Mouse (Mus musculus): ENCODE measurements at regions not wholly inside any gene's neighbourhood (a gene's known extent, or its start where the extent isn't known, plus 50 kb on each side); places are given as distances from the start of the nearest gene placed in this dataset.

- no peak for ATAC-seq (replicated peaks; ENCODE audit: low FRiP score, poor library complexity, severe bottlenecking)
Observed at GRCm38 (mm10) chr4:75130757-75131156, 147.3 kb downstream of the Dmac1 start.

- no peak for ATAC-seq (replicated peaks; ENCODE audit: low FRiP score, poor library complexity, severe bottlenecking)
Observed at GRCm38 (mm10) chr4:75115887-75116286, 162.2 kb downstream of the Dmac1 start.

- no peak for ATAC-seq (replicated peaks; ENCODE audit: low FRiP score, poor library complexity, severe bottlenecking)
Observed at GRCm38 (mm10) chr4:75115346-75115745, 162.8 kb downstream of the Dmac1 start.

GRCm38 (mm10) chr4:75065782-75066181 lies 212.3 kb downstream of the Dmac1 start:
- no peak for ATAC-seq (replicated peaks; ENCODE audit: low FRiP score, poor library complexity, severe bottlenecking)

GRCm38 (mm10) chr4:75063275-75063674 lies 214.8 kb downstream of the Dmac1 start:
- no peak for ATAC-seq (replicated peaks; ENCODE audit: low FRiP score, poor library complexity, severe bottlenecking)

GRCm38 (mm10) chr4:75043510-75043909 lies 234.6 kb downstream of the Dmac1 start:
- no peak for ATAC-seq (replicated peaks; ENCODE audit: low FRiP score, poor library complexity, severe bottlenecking)

GRCm38 (mm10) chr4:75042640-75043039 lies 235.5 kb downstream of the Dmac1 start:
- no peak for ATAC-seq (replicated peaks; ENCODE audit: low FRiP score, poor library complexity, severe bottlenecking)

- peak; percentile 43; the same call in 1 of the 2 replicates for ATAC-seq (replicated peaks; ENCODE audit: low FRiP score, poor library complexity, severe bottlenecking)
Observed at GRCm38 (mm10) chr4:75041930-75042579, 236.1 kb downstream of the Dmac1 start.
